Mouse (Mus musculus) forebrain, embryonic 15.5 days (tissue): ENCODE measurements around the gene Zfp142. TPM values are rescaled to one million over a fixed set of nuclear protein-coding genes. Genes with fewer than 3 reads are reported as not detected.

ENCODE experiments used
- ATAC-seq: fragments of 200-750 bp; cut with Nextera tagmentation; replicated peaks from 2 replicates; pipeline ENCODE4 v1.8.0; 2017; ENCODE audit warnings: mild to moderate bottlenecking, moderate TSS enrichment, moderate library complexity
- H3K27ac ChIP-seq: fragments of 300-500 bp; sonication (generic); replicated peaks from 2 replicates; pipeline ENCODE4 v1.5.1; 2015; ENCODE audit warnings: mild to moderate bottlenecking, inconsistent platforms
- H3K27me3 ChIP-seq: fragments of 300-500 bp; sonication (generic); 2 replicates; pipeline ENCODE4 v1.6.1; 2015; ENCODE audit warnings: inconsistent platforms
- H3K36me3 ChIP-seq: fragments of 300-500 bp; sonication (generic); 2 replicates; pipeline ENCODE4 v1.6.1; 2015; ENCODE audit warnings: mild to moderate bottlenecking, inconsistent platforms
- H3K4me1 ChIP-seq: fragments of 300-500 bp; sonication (generic); 2 replicates; pipeline ENCODE4 v1.6.1; 2015; ENCODE audit warnings: inconsistent platforms
- H3K4me2 ChIP-seq: fragments of 300-500 bp; sonication (generic); replicated peaks from 2 replicates; pipeline ENCODE4 v1.6.1; 2015; ENCODE audit warnings: mild to moderate bottlenecking, inconsistent platforms
- H3K4me3 ChIP-seq: fragments of 300-500 bp; sonication (generic); 2 replicates; pipeline ENCODE4 v1.5.1; 2015; ENCODE audit warnings: mild to moderate bottlenecking, inconsistent platforms
- H3K9ac ChIP-seq: fragments of 300-500 bp; sonication (generic); replicated peaks from 2 replicates; pipeline ENCODE4 v1.6.1; 2015; ENCODE audit warnings: mild to moderate bottlenecking, inconsistent platforms
- H3K9me3 ChIP-seq: fragments of 300-500 bp; sonication (generic); 2 replicates; pipeline ENCODE4 v1.6.1; 2016; ENCODE audit warnings: inconsistent platforms
- WGBS: fragments of 180-500 bp; shearing (Covaris S2); methylation state at CpG from one replicate; pipeline ENCODE4 v1.1.7; 2015; ENCODE audit warnings: mixed read lengths; 5-methylcytosine and 5-hydroxymethylcytosine counted together
- polyA plus RNA-seq: library from polyadenylated mRNA; unstranded; fragments of >200 nt; fragmentation: Nextera tagmentation; extraction: Ambion mirVana; gene quantifications from 2 replicates; pipeline ENCODE4 v1.2.1, GENCODE M21; 2015

Gene Zfp142
- polyA plus RNA-seq, result 8.9 and 9.6 TPM in 2 replicates

DNA sequence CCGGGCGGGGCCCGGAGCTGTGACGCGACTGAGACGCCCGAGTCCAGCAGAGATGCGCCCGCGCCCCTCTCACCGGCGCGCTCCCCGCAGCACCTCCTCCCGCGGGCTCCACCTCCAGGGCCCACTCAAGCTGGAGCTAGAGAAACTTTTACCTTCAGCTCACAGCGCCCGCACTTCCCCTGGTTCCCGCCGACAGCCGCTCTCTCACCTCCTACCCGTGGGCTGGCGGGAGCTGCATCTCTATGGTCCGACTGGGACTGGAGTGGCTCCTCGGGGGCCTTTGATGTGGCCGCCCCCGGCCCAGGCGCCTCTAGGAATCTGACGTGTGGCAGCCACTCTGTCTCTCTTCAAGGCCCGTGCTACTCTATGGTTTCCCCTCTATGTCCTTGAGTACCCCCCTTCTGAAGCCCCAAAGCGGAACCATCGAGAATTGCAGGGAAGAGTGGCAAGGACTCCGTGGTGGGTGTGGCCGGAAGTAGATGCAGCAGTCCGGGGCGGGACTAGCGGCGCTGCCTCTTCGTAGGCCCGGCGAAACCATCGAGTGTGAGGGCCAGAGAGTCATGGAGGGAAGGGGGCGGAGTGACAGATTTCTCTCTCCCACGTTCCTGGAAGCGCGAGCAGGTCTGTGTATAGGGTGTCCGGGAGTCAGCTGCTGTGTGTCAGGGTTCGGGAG, at the start of gene Zfp142, which contains the start of gene Bcs1l:
Gene Zfp142 (minus strand): TSS at position 474 of the 673 bp plus-strand sequence.
Gene Bcs1l (plus strand): TSS at position 517 of the 673 bp plus-strand sequence.
- H3K27ac ChIP-seq, result peak within 1 kb of the TSS; percentile 91

DNA sequence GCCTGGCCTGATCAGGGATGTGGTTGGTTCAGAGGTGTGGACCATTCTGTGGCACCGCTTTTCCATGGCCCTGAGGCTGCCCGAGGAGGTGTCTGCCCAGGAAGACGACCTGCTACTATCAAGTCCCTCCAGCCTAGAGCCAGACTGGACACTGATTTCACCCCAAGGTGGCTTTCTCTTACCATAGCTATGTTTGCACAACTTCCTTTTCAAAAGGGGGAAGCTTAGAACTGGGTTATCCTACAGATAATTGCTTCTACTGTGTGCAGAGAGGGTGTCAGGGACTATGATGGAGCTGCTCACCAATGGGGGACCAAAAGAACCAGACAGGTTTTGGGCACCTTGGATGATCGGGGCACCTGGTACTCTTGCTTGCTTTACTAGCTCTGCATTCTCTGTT, 44.7 kb upstream of the Zfp142 start:
- Histone ChIP-seq H3K9me3 (no peaks in the 10 kb centered on the region), H3K36me3 (peaks cover 21% of the 10 kb centered on the region), H3K4me1 (no peaks in the 10 kb centered on the region), H3K27me3 (no peaks in the 10 kb centered on the region), H3K4me3 (no peak overlapping the region), H3K4me2 (no peak overlapping the region), H3K27ac (no peak overlapping the region), H3K9ac (no peak overlapping the region)
- no peak for ATAC-seq
- WGBS, result 81% methylated on average over 4 of the region's 4 CpGs

More for the DNA sequence above, at the start of gene Zfp142, which contains the start of gene Bcs1l:
- peak; percentile 99 for ATAC-seq
- H3K9me3 ChIP-seq, result no peaks in the 10 kb centered on the region
- H3K27me3 ChIP-seq, result no peaks in the 10 kb centered on the region
- peak within 1 kb of the TSS; percentile 69 for H3K4me3 ChIP-seq
- peaks cover 23% of the 10 kb centered on the region; the same call in 1 of the 2 replicates for H3K36me3 ChIP-seq
- H3K9ac ChIP-seq, result peak within 1 kb of the TSS; percentile 81
- under 1% methylated on average over 48 of the region's 48 CpGs for WGBS
- H3K4me2 ChIP-seq, result peak within 1 kb of the TSS; percentile 81
- H3K4me1 ChIP-seq, result peaks cover 35% of the 10 kb centered on the region

DNA sequence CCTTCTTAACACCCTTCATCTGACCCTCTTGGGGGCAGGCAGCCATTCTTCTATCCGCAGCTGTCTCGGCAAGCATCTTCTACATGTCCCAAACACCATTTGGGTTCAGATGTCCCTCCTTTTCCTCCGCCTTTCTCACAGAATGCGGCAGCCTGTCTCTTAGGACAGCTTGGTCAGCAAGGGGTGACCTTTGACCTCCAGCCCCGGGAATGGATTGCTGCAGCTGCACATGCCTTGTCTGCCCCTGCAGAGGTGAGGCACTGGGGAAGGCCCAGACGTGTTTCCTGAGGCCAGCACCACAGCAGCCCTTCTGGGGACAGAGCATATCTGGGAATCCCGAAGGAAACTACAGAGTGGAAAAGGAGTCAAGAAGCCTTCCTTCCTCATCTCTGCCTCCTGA, 40.0 kb upstream of the Zfp142 start:
- no peak overlapping the region for H3K4me2 ChIP-seq
- no peak overlapping the region for H3K9ac ChIP-seq
- WGBS, result 61% methylated on average over 7 of the region's 7 CpGs
- H3K9me3 ChIP-seq, result no peaks in the 10 kb centered on the region
- no peaks in the 10 kb centered on the region for H3K4me1 ChIP-seq
- no peak for ATAC-seq
- H3K27ac ChIP-seq, result no peak overlapping the region
- no peaks in the 10 kb centered on the region for H3K27me3 ChIP-seq
- H3K4me3 ChIP-seq, result no peak overlapping the region
- peaks cover 45% of the 10 kb centered on the region for H3K36me3 ChIP-seq

DNA sequence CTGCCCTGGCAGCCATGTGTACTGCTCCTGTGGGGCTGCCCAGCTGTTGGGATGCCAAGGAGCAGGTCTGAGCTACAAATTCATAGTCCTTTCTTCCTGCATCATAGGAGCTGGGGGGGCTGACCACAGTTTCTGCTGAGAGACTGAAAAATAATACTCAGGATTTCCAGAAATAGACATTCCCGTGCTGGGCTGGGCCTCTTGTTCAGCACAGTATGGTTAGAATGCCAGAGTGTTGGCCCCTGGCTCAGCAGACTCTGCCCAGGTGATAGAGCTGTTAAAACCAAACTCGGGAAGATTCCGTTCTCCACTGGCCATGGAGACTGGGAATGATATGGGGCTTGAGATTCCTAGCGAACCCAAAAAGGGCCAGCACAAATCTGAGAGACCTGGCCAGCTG, 38.0 kb upstream of the Zfp142 start:
- Histone ChIP-seq H3K9ac (no peak overlapping the region), H3K36me3 (peaks cover 59% of the 10 kb centered on the region), H3K4me1 (no peaks in the 10 kb centered on the region), H3K27ac (no peak overlapping the region), H3K4me3 (no peak overlapping the region), H3K4me2 (no peak overlapping the region), H3K27me3 (no peaks in the 10 kb centered on the region), H3K9me3 (no peaks in the 10 kb centered on the region)
- no peak for ATAC-seq
- WGBS, result 90% methylated on average over 4 of the region's 4 CpGs

DNA sequence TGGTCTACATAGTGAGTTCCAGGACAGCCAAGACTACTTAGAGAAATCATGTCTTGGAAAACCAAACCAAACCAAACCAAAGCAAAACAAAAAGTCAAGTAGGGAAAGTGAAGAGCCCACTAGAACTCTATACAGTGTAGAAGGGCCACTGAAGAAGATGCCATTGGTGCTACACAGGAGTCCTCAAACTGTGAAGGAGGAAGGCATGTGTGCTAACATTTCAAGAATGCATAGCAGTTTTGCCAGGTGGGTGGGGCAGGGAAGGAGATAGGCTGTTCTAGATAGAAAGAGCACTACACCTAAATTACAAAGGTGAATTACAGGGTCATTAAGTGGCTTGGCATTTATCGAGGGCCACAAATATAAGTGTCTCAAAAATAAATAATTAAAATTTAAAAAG, 36.1 kb upstream of the Zfp142 start:
- Histone ChIP-seq H3K27ac (no peak overlapping the region), H3K4me3 (no peak overlapping the region), H3K4me1 (no peaks in the 10 kb centered on the region), H3K4me2 (no peak overlapping the region), H3K27me3 (no peaks in the 10 kb centered on the region), H3K9ac (no peak overlapping the region), H3K36me3 (peaks cover 61% of the 10 kb centered on the region), H3K9me3 (no peaks in the 10 kb centered on the region)
- no peak for ATAC-seq
- 91% methylated on average over 1 of the region's 1 CpGs for WGBS

DNA sequence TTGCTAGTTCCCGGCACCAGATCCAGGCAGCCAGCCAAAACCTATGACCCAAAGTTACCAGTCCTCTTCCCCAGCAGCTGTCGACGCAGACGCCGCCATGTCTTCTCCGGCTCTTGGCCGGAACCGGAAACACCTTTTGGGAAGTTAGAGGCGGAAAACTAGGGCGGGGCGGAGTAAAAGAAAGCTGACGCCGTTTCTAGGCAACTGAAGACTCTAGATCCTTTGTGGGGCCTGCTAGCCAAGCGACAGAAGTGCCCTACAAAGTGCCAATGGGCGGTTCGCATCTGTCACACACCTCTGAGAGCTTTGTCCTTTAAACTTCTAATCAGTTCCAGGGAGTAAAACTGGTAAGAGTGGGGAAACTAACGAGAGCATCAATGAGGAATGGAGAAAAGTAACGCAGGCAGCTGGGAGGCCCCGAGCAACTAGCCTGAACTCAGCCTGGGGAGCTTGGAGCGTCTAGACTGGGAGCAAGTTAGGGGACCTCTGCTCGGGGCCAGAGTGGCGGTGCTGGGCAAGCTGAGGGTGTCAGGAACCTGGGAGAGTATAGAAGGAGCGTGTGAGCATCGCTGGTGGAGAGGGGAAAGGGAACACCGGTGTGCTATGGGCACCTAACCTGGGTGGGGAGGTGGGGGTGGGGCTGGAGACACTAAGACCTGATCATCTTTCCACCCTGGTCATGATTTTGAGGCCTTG, 13.4 kb upstream of the Zfp142 start, which contains the start of the genes Rnf25 and Stk36:
Gene Rnf25 (minus strand): TSS at position 131 of the 696 bp plus-strand sequence.
Gene Stk36 (plus strand): TSS at position 179 of the 696 bp plus-strand sequence.
- peak; percentile 95 for ATAC-seq
- Histone ChIP-seq H3K36me3 (peaks cover 33% of the 10 kb centered on the region), H3K4me2 (peak within 1 kb of the TSS; percentile 78), H3K4me3 (peak within 1 kb of the TSS; percentile 90), H3K9ac (peak within 1 kb of the TSS; percentile 87), H3K27me3 (no peaks in the 10 kb centered on the region), H3K4me1 (peaks cover 27% of the 10 kb centered on the region), H3K9me3 (no peaks in the 10 kb centered on the region), H3K27ac (peak within 1 kb of the TSS; percentile 64)
- 8% methylated on average over 25 of the region's 25 CpGs for WGBS

DNA sequence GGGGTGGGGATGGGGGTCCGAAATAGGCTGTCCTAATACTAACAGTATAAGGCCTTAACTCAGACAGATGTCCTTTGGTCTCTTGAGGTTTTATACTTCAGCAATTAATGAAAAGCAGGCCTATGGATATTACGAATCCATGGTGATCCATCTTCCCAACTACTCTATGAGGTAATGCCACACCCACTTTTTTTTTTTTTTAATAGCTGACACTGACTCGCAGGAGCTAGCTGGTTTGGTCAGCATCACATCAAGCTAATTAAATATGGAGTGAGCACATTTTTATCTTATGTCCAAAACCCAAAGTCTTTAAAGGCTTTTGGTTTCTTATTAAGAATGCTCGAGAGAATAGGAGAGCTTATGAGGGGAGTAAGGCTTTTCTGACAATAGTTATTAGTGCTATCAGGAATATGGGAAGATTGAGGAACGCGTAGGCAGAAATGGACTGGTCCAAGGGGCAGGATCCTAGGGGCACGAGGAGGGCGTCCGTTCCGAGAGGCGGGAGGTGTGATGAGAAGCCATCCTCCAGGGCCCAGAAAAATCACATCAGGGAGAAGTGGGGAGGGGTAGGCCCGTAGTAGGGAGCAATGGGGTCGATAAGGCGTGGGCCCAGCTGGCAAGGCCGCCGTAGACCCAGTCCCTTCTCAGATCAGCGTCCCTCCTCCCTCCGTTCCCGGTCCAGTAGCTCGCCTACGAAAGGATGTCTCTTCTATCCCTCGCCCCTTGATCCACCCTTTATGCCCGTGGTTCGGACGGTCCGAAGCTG, 12.6 kb upstream of the Zfp142 start:
- Histone ChIP-seq H3K36me3 (peaks cover 36% of the 10 kb centered on the region), H3K4me2 (peak overlapping the region; percentile 78), H3K4me3 (peak overlapping the region; percentile 90), H3K27ac (peak overlapping the region; percentile 64), H3K4me1 (peaks cover 27% of the 10 kb centered on the region), H3K27me3 (no peaks in the 10 kb centered on the region), H3K9me3 (no peaks in the 10 kb centered on the region), H3K9ac (peak overlapping the region; percentile 87)
- ATAC-seq, result peak; percentile 73
- WGBS, result 8% methylated on average over 26 of the region's 26 CpGs

DNA sequence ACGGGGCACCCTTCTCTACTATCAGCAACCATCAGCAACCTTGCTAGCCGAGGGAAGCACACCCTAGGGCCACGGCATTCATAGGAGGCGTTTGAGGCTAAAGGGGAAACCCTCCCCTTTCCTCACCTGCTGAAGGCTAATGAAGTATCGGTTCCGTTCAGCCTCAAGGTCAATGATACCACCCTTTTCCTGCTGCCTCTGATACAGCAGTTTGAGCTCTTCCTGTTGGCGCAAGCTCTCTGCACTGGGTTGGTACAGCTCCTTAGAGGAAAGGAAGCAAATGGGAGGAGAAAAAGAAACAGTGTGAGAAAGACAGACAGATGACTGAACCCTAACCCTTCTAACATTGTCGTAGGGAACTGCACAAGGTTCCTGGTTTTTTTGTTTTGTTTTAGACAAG, 6.4 kb upstream of the Zfp142 start:
- Histone ChIP-seq H3K9ac (no peak overlapping the region), H3K4me3 (no peak overlapping the region), H3K4me1 (peaks cover 4% of the 10 kb centered on the region), H3K4me2 (no peak overlapping the region), H3K36me3 (peaks cover 67% of the 10 kb centered on the region), H3K9me3 (no peaks in the 10 kb centered on the region), H3K27me3 (no peaks in the 10 kb centered on the region), H3K27ac (no peak overlapping the region)
- WGBS, result 88% methylated on average over 8 of the region's 8 CpGs
- ATAC-seq, result no peak

DNA sequence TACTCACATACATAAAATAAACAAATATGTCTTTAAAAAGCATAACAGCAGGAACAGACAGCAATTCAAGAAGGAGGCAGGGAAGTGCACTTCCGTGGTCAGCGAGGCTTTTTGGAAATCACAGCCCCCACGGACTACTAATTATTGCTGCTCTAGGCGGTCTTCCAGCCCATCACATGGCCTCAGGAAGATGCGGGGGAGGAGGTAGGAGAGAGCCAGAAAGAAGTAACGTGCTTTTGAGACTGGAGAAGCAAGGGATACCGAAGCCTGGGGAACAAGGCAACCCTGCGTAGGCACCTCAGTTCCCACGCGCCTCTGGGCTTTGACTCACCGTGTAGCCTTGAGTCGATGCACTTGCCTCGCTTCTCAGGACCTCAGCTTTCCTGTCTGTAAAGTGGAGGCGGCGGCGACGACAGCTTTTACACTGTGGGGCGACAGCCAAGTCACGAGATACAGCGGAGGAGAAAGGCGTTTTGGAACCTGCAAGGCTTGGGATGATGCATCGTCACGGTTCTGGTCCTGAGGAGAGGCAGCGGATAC, 743 bp downstream of the Zfp142 start:
- peak overlapping the region; percentile 91 for H3K27ac ChIP-seq
- H3K4me3 ChIP-seq, result peak overlapping the region; percentile 69
- under 1% methylated on average over 24 of the region's 24 CpGs for WGBS
- peaks cover 21% of the 10 kb centered on the region; the same call in 1 of the 2 replicates for H3K36me3 ChIP-seq
- H3K4me1 ChIP-seq, result peaks cover 35% of the 10 kb centered on the region
- H3K9me3 ChIP-seq, result no peaks in the 10 kb centered on the region
- H3K9ac ChIP-seq, result peak overlapping the region; percentile 74
- H3K4me2 ChIP-seq, result peak overlapping the region; percentile 81
- H3K27me3 ChIP-seq, result no peaks in the 10 kb centered on the region
- no peak for ATAC-seq

DNA sequence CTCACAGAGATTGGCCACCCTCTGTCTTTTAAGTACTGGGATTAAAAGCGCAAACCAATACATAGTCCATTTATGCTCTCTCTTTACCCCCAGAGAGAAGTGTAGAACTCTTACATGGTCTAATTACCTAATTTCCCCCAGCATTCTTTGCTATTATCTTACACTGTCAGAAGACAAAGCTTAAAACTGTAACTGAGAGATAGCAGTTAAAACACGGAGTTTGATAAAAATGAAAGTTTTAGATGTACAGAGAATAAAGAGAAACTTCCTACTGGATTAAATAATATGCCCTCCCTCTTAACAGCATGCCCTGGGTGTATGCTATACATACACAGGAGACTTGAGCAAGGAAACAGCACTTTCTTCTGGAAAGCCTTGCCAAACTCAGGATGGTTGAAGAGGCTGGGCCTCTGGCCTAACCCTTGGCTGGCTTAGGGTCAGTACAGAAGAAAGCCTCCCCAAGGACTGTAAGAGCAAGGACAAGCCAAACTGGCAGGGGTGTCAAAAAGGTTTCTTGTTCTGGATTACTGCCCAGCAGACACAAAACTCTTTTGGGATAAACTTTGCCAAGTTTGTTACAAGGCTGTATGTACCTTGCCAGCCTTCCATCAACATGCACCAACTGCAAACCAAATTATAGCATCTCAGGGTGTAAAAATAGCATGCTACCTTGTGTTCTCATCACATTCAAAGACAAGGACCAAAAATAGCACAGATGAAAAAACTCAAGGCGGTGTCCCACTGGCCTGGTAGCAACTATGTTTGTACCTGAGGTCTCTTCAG, 3.2 kb downstream of the Zfp142 start:
- H3K4me1 ChIP-seq, result peaks cover 35% of the 10 kb centered on the region
- ATAC-seq, result no peak

DNA sequence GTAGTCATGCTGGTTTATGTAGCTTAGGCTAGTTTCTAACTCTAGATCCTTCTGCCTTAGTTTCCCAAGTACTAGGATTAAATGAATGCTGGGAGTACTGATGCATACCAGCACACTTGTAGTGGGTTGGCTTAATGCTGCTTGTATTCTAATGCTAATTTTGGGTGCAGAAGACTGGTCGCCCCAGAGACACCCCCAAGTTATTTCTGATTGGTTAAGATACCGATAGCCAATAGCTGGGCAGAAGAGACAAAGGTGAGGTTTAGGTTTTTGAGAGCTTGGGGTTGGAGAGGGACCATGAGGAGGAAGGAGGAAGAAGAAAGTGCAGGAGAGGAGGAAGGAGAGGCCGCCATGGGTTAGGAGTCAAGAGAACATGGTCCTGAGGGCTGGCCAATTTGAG, 5.4 kb downstream of the Zfp142 start:
- H3K9me3 ChIP-seq, result no peaks in the 10 kb centered on the region
- no peak for ATAC-seq
- H3K27me3 ChIP-seq, result no peaks in the 10 kb centered on the region
- no peak overlapping the region for H3K4me2 ChIP-seq
- H3K27ac ChIP-seq, result no peak overlapping the region
- WGBS, result 83% methylated on average over 3 of the region's 3 CpGs
- no peak overlapping the region for H3K4me3 ChIP-seq
- peaks cover 32% of the 10 kb centered on the region for H3K36me3 ChIP-seq
- no peak overlapping the region for H3K9ac ChIP-seq
- H3K4me1 ChIP-seq, result peaks cover 23% of the 10 kb centered on the region

More for the DNA sequence above, 3.2 kb downstream of the Zfp142 start:
- Histone ChIP-seq H3K27me3 (no peaks in the 10 kb centered on the region), H3K9me3 (no peaks in the 10 kb centered on the region), H3K36me3 (peaks cover 13% of the 10 kb centered on the region), H3K4me2 (no peak overlapping the region), H3K4me3 (no peak overlapping the region), H3K9ac (no peak overlapping the region), H3K27ac (no peak overlapping the region)
- 90% methylated on average over 3 of the region's 3 CpGs for WGBS
